In the genomic region with DNA sequence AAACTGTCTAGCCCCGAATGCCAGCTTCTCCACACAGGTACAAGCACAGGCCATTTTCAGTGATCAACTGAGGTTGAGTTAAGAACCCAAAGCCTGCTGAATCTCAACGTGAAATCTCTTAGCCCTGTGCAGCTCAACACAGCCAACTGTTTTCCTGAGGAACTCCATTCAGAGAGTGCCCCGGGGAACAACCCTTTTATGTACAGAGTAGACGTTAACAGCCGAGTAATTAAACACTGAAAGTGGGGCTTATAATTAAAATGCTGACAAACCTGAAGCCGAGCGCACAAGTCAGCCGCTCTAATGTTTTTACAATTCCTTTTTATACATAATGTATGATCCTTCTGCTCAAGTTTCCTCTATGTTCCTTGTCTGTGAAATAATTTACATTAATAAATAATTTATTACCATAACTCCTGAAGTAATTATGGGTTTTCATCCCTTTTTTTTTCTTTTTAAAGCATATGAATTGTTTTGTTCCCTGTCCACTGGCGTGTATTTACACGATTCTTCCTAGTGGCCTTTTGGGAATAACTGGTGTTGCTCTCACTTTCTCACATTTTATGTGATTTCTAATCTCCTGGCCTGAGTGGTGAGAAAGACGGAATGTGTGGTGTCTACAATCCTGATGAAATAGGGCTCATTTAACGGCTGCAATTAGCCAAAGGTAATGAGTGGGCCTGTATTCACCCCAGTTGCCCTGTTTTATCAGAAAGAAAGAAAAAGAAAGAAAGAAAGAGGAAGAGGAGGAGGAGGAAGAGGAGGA, we compare ENCODE assay signal across 9 mouse cellular contexts. TPM values are rescaled to one million over a fixed set of nuclear protein-coding genes. Genes with fewer than 3 reads are reported as not detected.
DNase-seq lines count a peak whose midpoint lies in the region; ATAC-seq and TF ChIP-seq lines count a peak whose summit lies in the region.
"Had no signal": no experiment of that assay in that cellular context is flagged by ENCODE, and none has a peak within 500 bp of the region (broad histone marks: within the 10 kb centered on the region; RNA-seq: fewer than 3 reads in every experiment).

No protein-coding gene starts in this region.

- H3K36me3 ChIP-seq in spleen, adult 2 months (ENCODE audit: control insufficient read depth, insufficient read depth, low read length) = peaks cover 23% of the 10 kb centered on the region
- peaks cover 91% of the 10 kb centered on the region for H3K36me3 ChIP-seq in liver, embryonic 15.5 days (replicated peaks)
- peaks cover 32% of the 10 kb centered on the region; the same call in 1 of the 2 replicates for H3K36me3 ChIP-seq in intestine, postnatal 0 days (ENCODE audit: control insufficient read depth, insufficient read depth)

- H3K27me3 ChIP-seq in spleen, adult 2 months (ENCODE audit: control insufficient read depth, insufficient read depth, low read length) = no peaks in the 10 kb centered on the region
- no peaks in the 10 kb centered on the region for H3K27me3 ChIP-seq in liver, embryonic 15.5 days
- H3K27me3 ChIP-seq in intestine, postnatal 0 days (replicated peaks; ENCODE audit: control insufficient read depth, insufficient read depth, low read length) = no peaks in the 10 kb centered on the region

- peak overlapping the region; percentile 71 for H3K4me2 ChIP-seq in liver, embryonic 15.5 days
- H3K4me2 ChIP-seq in intestine, postnatal 0 days (replicated peaks; ENCODE audit: low read depth) = no peak overlapping the region

- peaks cover 9% of the 10 kb centered on the region; the same call in 1 of the 2 replicates for H3K4me1 ChIP-seq in spleen, adult 2 months (ENCODE audit: control insufficient read depth, insufficient read depth, insufficient read length)
- H3K4me1 ChIP-seq in liver, embryonic 15.5 days (replicated peaks) = peaks cover 99% of the 10 kb centered on the region
- H3K4me1 ChIP-seq in intestine, postnatal 0 days (replicated peaks; ENCODE audit: control insufficient read depth, insufficient read depth, low read length) = peaks cover 25% of the 10 kb centered on the region

- no peaks in the 10 kb centered on the region for H3K9me3 ChIP-seq in liver, embryonic 15.5 days (replicated peaks)
- no peaks in the 10 kb centered on the region for H3K9me3 ChIP-seq in intestine, postnatal 0 days (ENCODE audit: control insufficient read depth)

- peak; percentile 29 for DNase-seq in embryo, embryonic 11 days
- DNase-seq in embryo, embryonic 10 days (ENCODE audit: low spot score) = no peak
- no peak for DNase-seq in spleen, adult 2 months (ENCODE audit: low read depth in 1 of 2, low spot score in 2 of 2)
- DNase-seq in spleen, adult 18-20 months = no peak
- no peak for DNase-seq in thymus, postnatal 10 days (ENCODE audit: low spot score in 2 of 2)
- DNase-seq: layer of hippocampus, adult 9-11 months had no signal

- TF ChIP-seq POLR2A in spleen, adult 2 months (IDR thresholded peaks at IDR 0.05; ENCODE audit: low read depth, low read length) = no peak

- H3K4me3 ChIP-seq in spleen, adult 2 months (ENCODE audit: extremely low read depth, insufficient read depth, insufficient read length) = no peak overlapping the region
- peak overlapping the region; percentile 23; the same call in 1 of the 2 replicates for H3K4me3 ChIP-seq in liver, embryonic 15.5 days (replicated peaks)
- no peak overlapping the region for H3K4me3 ChIP-seq in intestine, postnatal 0 days (ENCODE audit: low read depth, low read length)

- 0 out of 2 replicates have a peak overlapping the region, but pooled peaks have one; percentile 16 for H3K27ac ChIP-seq in spleen, adult 2 months (ENCODE audit: insufficient read depth, low read length)
- peak overlapping the region; percentile 98 for H3K27ac ChIP-seq in liver, embryonic 15.5 days (replicated peaks)
- H3K27ac ChIP-seq in intestine, postnatal 0 days (ENCODE audit: low read depth, low read length) = no peak overlapping the region

- TF ChIP-seq CTCF in spleen, adult 2 months (IDR thresholded peaks at IDR 0.05; ENCODE audit: extremely low read depth, insufficient read depth, insufficient read length, insufficient replicate concordance) = no peak
- no peak for TF ChIP-seq CTCF in intestine, postnatal 0 days (IDR thresholded peaks at IDR 0.05; ENCODE audit: low read depth)

- WGBS in spleen, adult 2 months = 90% methylated on average over 12 of the region's 12 CpGs
- 81% methylated on average over 12 of the region's 12 CpGs for WGBS in liver, embryonic 15.5 days (ENCODE audit: insufficient replicate concordance)
- WGBS in intestine, postnatal 0 days = 66% methylated on average over 12 of the region's 12 CpGs

- ATAC-seq in liver, embryonic 15.5 days (ENCODE audit: insufficient read depth) = no peak
- no peak for ATAC-seq in intestine, postnatal 0 days
- no peak for ATAC-seq in granulocyte monocyte progenitor cell, adult 5-6 weeks (replicated peaks; ENCODE audit: poor library complexity, severe bottlenecking)

- peak overlapping the region; percentile 55; the same call in 1 of the 2 replicates for H3K9ac ChIP-seq in liver, embryonic 15.5 days
- no peak overlapping the region for H3K9ac ChIP-seq in intestine, postnatal 0 days (ENCODE audit: low read depth, low read length)

RNA-seq across cellular contexts. Expression of gene Fam53b, which starts 46.3 kb away (rescaled TPM):
- 52.4 and 63.2 TPM in 2 replicates for polyA plus RNA-seq in spleen, adult 2 months (2012; rRNA removed)
- polyA plus RNA-seq in liver, embryonic 15.5 days (2015; fragmentation: Nextera tagmentation; extraction: Ambion mirVana) = 25.5 and 28.0 TPM in 2 replicates
- 13.5 and 17.3 TPM in 2 replicates for polyA plus RNA-seq in intestine, postnatal 0 days (2015; fragmentation: Nextera tagmentation; extraction: Ambion mirVana)
- 20.1 and 27.7 TPM in 2 replicates for total RNA-seq in granulocyte monocyte progenitor cell, adult 5-6 weeks (2014; fragmentation: Nextera tagmentation)
- 11.1 and 12.5 TPM in 2 replicates for total RNA-seq in granulocyte monocyte progenitor cell, adult 5-6 weeks (2017)
